Mouse (Mus musculus): Measurements from ENCODE around the gene Maneal.

- TF ChIP-seq TAL1 (IDR thresholded peaks at IDR 0.05; ENCODE audit: low read length) (no peak), GATA1 (IDR thresholded peaks at IDR 0.05; ENCODE audit: low read length) (no peak)
These were observed 43.1 kb downstream of the Maneal start for GRCm38 (mm10) chr4:124818832-124819231.

All from erythroblast, embryonic 14.5 days (primary cell).